Mouse (Mus musculus) thymus, postnatal 25 days (tissue): ENCODE data around the gene Zfyve1.
"Not testable (repeated sequence)": the region's sequence is repeated elsewhere in the genome, so short reads cannot be mapped to it uniquely, and the experiment has no call there.

Experiments used
- DNase-seq: peaks from one replicate; pipeline ENCODE4 v3.0.0; 2022

The Zfyve1 gene

DNA sequence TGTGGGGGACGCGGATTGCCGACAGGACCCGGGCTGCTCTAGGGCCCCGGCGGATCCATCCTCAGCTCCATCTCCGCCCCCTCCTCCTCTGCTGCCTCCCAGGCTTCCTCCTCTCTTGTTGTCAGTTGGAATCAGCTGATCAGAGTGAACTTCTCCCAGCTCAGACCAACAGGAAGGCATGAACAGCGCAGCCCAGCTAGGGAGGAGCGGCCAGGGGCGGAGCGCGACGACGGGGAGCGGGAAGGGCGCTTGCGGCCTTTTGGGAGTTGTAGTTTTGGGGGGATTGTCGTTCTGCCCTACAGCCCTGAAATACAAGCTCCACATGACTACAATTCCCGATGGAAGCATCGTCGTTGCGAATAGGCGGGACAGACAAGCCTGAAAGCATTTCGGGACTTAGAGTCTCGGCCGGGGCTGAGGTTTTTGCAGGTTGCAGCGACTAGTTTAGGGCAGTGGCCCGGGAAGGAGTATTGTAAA is at the start of gene Zfyve1:
Zfyve1 (minus strand) TSS at position 198 of the 477 bp plus-strand sequence.
- DNase-seq: peak; percentile 91

DNA sequence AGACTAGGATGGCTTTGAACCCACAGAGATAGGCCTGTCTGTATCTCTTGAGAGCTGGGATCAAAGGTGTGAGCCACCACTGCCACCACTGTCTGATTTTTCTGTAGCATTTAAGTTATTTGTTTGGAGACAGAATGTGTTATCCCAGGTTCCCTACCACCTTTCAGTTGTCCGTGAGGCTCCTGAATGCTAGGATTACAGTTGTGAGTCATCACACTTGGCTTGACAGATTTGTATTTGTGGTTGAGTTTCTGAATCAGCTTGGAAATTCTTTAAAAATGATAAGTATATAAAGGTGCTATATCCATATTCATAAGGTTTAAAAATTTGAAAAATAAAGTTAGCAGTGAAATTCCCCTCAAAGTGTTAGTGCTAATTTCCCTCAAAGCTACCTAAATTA is 46.1 kb upstream of the Zfyve1 start:
- no peak for DNase-seq

DNA sequence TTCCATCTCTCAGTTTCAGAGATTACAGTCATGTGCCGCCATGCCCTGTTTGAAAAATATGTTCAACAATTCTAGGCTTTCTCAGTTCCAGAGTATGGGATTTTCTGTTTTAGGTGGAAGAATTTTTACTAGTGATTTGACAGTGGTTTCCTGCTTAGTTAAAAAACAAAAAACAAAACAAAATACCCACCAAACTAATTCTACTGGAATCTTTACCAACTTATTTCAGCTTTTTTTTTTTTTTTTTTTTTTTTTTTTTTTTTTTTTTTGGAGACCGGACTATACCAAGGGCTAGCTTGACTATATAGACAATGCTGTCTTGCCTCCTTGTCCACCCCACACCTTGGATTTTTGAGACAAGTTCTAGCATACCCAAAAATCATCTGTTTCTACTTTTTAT is 44.2 kb upstream of the Zfyve1 start:
- no peak for DNase-seq

- no peak for DNase-seq
Measured at GRCm38 (mm10) chr12:83633807-83634206, 36.8 kb upstream of the Zfyve1 start.

- peak; percentile 57 for DNase-seq
Measured at GRCm38 (mm10) chr12:83632680-83633025, 35.6 kb upstream of the Zfyve1 start.

DNA sequence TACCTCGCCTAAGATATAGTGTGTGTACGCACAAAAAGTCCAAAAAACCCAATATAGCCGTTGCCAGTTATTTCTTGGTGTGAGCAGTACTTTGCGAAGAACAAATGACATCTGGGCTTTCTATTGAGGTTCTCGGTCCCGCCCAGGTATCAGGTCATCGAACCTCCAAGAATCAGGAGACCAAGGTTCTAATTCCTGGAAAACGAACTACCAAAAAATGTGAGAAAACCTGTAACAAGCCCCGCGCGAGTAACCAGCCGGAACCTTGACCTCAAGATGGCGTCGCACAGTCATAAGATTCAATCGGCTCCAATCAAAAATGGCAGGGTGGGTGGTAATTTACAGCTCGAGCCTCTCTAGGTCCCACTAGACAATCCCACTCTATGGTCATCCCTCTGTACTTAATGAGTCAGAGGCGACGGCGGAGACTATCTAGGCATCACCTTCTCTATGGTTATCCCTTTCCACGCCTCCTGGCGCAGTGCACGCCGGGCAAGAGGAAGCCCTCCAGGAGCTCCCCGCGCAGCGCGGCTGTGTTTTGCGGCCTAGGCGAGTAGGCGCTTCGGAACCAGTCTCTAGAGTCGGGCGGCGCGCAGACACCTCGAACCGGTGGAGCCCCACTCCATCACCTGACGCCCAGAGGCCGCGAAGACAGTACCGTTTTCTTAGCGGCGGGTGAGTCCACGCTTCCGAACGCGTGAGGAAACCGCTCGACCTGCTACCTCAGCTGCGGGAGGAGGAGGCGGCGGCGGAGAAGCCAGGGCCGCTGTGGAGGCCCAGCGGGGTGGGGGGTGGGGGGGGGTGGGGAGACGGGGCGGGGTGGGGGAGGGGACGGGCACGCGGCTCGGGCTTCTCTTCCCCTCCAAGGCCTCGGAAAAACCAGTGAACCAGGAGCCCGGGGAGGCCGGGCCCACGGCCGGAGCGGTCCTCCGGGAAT is 35.0 kb upstream of the Zfyve1 start:
- DNase-seq: peak; percentile 94

- not testable (repeated sequence) for DNase-seq
Measured at GRCm38 (mm10) chr12:83630936-83631335, 33.9 kb upstream of the Zfyve1 start, which contains the start of gene Rbm25. Gene Rbm25, plus strand, starts transcription at chr12:83631236.

- DNase-seq: no peak
Measured at GRCm38 (mm10) chr12:83624321-83624720, 27.3 kb upstream of the Zfyve1 start.

- no peak for DNase-seq
Measured at GRCm38 (mm10) chr12:83622031-83622755, 25.2 kb upstream of the Zfyve1 start.

DNA sequence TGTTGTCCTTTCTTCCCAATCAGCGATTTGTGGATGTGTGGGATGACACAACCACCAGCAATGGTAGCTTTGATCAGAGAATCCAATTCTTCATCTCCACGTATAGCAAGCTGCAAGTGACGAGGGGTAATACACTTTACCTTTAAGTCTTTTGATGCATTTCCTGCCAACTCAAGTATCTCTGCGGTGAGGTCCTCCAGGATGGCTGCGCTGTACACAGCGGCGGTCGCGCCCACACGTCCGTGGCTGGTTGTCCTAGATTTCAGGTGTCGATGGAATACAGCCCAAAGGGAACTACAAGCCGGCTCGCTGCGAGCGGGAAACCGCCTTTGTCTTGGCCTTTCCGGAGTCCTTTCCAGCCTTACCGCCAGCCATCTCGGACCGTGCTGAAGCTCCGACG is 23.7 kb upstream of the Zfyve1 start:
- not testable (repeated sequence) for DNase-seq

GRCm38 (mm10) chr12:83618981-83619380 is 22.0 kb upstream of the Zfyve1 start:
- DNase-seq: no peak

GRCm38 (mm10) chr12:83617261-83617660 is 20.2 kb upstream of the Zfyve1 start:
- DNase-seq: no peak

- not testable (repeated sequence) for DNase-seq
Measured at GRCm38 (mm10) chr12:83606411-83606810, 9.4 kb upstream of the Zfyve1 start.

- no peak for DNase-seq
Measured at GRCm38 (mm10) chr12:83602285-83602684, 5.3 kb upstream of the Zfyve1 start.

DNA sequence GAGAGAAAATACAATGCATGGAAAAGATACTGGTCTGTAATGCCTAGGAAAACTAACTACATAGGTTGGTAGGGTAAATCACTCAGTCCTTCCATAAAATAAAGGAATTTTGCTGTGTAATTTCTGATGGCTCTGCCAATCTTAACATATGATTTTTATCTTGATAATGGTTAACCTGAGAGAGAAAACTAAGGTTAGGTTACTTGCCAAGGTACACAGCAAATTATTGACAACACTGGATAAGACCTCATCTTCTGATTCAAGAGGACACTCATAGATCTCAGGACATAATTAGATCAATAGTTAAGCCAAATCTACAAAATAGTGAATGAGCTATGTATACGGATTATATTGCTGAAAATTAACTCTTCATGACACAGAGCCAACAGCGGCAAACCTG is 859 bp upstream of the Zfyve1 start:
- no peak for DNase-seq

DNA sequence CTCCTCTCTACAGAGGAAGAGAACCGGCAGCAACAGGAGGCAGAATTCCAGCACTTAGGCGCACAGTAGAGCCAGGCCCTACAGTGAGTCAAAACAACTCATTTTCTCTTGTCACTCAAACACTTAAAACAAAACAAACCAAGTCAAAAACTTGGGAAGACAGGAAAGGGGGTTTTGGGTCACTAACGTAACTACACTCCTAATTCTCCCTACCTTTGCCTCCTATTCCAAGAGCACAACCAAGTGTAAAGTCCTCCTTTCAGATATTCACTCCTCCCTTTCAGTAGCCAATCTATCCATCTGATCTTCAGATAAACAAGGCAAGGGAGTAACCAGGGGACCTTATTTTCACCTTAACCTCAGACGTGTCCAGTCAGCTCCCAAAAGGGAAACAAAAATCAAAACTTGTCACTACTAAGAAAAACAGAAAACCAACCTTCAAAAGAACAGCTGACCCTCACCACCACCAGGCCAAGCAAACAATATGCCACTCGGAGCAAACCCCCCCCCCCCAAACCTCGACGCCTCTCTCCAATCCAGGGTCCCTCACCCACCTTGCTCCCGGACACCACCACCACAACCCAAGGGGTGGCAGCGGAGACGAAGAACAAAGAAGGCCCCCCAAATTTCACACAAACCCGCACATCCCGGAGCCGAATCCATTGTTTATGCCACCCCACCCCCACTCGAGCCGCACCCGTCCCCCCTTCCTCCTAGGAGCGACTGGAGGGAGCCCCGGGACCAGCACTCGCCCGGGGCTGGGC is 649 bp downstream of the Zfyve1 start:
- DNase-seq: no peak

GRCm38 (mm10) chr12:83594454-83595040 is 2.5 kb downstream of the Zfyve1 start:
- no peak for DNase-seq

GRCm38 (mm10) chr12:83591754-83592501 is 5.1 kb downstream of the Zfyve1 start:
- no peak for DNase-seq

DNA sequence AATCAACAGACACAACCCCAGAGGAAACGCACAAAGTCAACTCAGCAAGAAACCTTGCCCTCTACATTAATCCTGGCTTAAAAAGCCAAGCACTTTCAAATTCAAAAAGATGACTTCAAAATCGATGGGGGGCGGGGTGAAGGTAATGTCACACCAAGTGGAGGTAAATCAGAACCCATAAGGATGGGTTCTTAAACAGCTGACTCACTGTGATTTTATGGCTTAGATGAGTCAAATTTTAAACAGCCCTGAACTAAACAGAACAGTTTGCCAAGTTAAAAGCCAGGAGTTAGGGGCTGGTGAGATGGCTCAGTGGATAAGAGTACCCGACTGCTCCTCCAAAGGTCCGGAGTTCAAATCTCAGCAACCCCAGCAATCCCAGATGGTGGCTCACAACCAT is 10.4 kb downstream of the Zfyve1 start:
- no peak for DNase-seq

- no peak for DNase-seq
Measured at GRCm38 (mm10) chr12:83582747-83583146, 14.3 kb downstream of the Zfyve1 start.

DNA sequence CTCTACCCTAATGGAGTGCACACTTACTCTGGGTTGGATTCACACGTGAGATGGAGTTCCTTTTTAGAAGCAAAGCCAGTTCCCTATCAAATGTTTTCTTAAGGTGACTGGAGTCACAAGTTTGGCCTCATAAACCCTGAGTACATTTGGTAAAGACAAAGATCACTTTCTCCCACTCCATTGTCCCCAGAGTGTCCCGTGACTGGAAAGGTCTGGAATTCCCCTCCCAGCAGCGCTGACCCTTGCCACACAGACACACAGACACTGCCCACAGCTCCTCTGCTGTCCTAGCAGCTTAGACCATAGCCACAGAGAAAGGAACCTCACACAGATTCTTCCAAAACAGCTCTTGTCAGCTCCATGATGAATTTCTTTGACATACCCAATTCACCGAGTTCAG is 14.9 kb downstream of the Zfyve1 start:
- DNase-seq: no peak

DNA sequence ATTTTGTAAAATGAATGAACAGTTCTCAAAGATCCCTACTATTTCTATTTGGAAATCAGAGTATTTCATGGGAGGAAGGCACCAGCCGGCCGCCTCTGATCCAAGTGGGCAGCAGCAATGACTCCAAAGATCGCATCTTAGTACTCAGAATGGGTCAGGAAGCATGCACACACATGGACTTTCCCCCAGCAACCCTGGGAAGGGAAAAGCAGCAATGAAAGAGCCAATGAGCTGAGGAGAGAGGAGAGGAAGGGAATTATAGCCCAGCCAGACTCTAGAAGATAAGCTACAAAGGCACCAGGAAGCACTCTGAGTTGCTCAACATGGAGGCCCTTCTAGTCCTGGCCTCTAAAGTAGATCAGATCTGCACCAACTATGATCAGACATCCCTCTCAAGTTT is 16.7 kb downstream of the Zfyve1 start:
- DNase-seq: no peak
